Comparison of ENCODE assay signal across 16 mouse cellular contexts in genomic region chr15:8420909-8421308, GRCm38 (mm10). TPM values are rescaled to one million over a fixed set of nuclear protein-coding genes. Genes with fewer than 3 reads are reported as not detected.
DNase-seq lines count a peak whose midpoint lies in the region; ATAC-seq and TF ChIP-seq lines count a peak whose summit lies in the region.
"Had no signal": no experiment of that assay in that cellular context is flagged by ENCODE, and none has a peak within 500 bp of the region (broad histone marks: within the 10 kb centered on the region; RNA-seq: fewer than 3 reads in every experiment).

No protein-coding gene starts in this region.

- WGBS in intestine, postnatal 0 days = 32% methylated on average over 6 of the region's 6 CpGs

- no peak for TF ChIP-seq CTCF in intestine, postnatal 0 days (IDR thresholded peaks at IDR 0.05; ENCODE audit: low read depth)

- H3K9me3 ChIP-seq in ES-E14 (ENCODE audit: control insufficient read depth, insufficient read depth, low read depth, low read length) = no peaks in the 10 kb centered on the region
- H3K9me3 ChIP-seq in intestine, postnatal 0 days (ENCODE audit: control insufficient read depth) = no peaks in the 10 kb centered on the region
- H3K9me3 ChIP-seq: forebrain, embryonic 15.5 days; hindbrain, embryonic 10.5 days; limb, embryonic 12.5 days; midbrain, embryonic 10.5 days had no signal

- no peak overlapping the region for H3K27ac ChIP-seq in ES-E14 (ENCODE audit: insufficient read depth, low read depth, low read length, poor library complexity, severe bottlenecking)
- H3K27ac ChIP-seq in intestine, postnatal 0 days (ENCODE audit: low read depth, low read length) = no peak overlapping the region
- H3K27ac ChIP-seq: forebrain, embryonic 15.5 days; hindbrain, embryonic 10.5 days; limb, embryonic 12.5 days; midbrain, embryonic 10.5 days had no signal

- H3K9ac ChIP-seq in ES-E14 (ENCODE audit: insufficient read depth, low read depth, low read length, poor library complexity, severe bottlenecking) = no peak overlapping the region
- no peak overlapping the region for H3K9ac ChIP-seq in intestine, postnatal 0 days (ENCODE audit: low read depth, low read length)
- H3K9ac ChIP-seq: forebrain, embryonic 15.5 days; limb, embryonic 12.5 days had no signal

- no peak overlapping the region for H3K4me3 ChIP-seq in ES-E14 (ENCODE audit: insufficient read depth in 1 of 2, low read depth in 1 of 2, low read length in 2 of 2, poor library complexity in 1 of 2, severe bottlenecking in 1 of 2)
- no peak overlapping the region for H3K4me3 ChIP-seq in intestine, postnatal 0 days (ENCODE audit: low read depth, low read length)
- H3K4me3 ChIP-seq: forebrain, embryonic 15.5 days; hindbrain, embryonic 10.5 days; limb, embryonic 12.5 days; midbrain, embryonic 10.5 days had no signal

- in situ Hi-C loops in ES-E14 (cut with MboI; ENCODE audit: low sequenced_read_pairs in 2 of 2, unreplicated experiment in 2 of 2) = no loop called here

- DNase-seq in A20 (ENCODE audit: low read depth, low spot score) = peak; percentile 82
- DNase-seq in ES-E14 (ENCODE audit: low read depth, low spot score) = peak; percentile 53
- no peak for DNase-seq in adipocyte (ENCODE audit: low spot score)
- no peak for DNase-seq in kidney, postnatal 4 days
- DNase-seq in testis, postnatal 10 days (ENCODE audit: low spot score) = no peak
- DNase-seq in cerebellum, adult 11 months = no peak
- DNase-seq: adrenal gland, postnatal 25 days; gastrocnemius, postnatal 25 days; kidney, postnatal 10 days had no signal

- no peaks in the 10 kb centered on the region for H3K27me3 ChIP-seq in intestine, postnatal 0 days (replicated peaks; ENCODE audit: control insufficient read depth, insufficient read depth, low read length)
- H3K27me3 ChIP-seq: forebrain, embryonic 15.5 days; limb, embryonic 12.5 days had no signal

- H3K4me2 ChIP-seq in intestine, postnatal 0 days (replicated peaks; ENCODE audit: low read depth) = no peak overlapping the region
- H3K4me2 ChIP-seq: forebrain, embryonic 15.5 days; limb, embryonic 12.5 days had no signal

- H3K36me3 ChIP-seq in ES-E14 (ENCODE audit: control insufficient read depth, insufficient read depth, low read length, poor library complexity, severe bottlenecking) = no peaks in the 10 kb centered on the region
- H3K36me3 ChIP-seq in intestine, postnatal 0 days (ENCODE audit: control insufficient read depth, insufficient read depth) = no peaks in the 10 kb centered on the region
- H3K36me3 ChIP-seq: forebrain, embryonic 15.5 days; hindbrain, embryonic 10.5 days; limb, embryonic 12.5 days had no signal

- H3K4me1 ChIP-seq in ES-E14 (ENCODE audit: control insufficient read depth in 2 of 2, insufficient read depth in 2 of 2, low read length in 2 of 2, poor library complexity in 1 of 2) = peaks cover 6% of the 10 kb centered on the region in 2 experiments; a peak in 3 of 4 replicates
- H3K4me1 ChIP-seq in intestine, postnatal 0 days (replicated peaks; ENCODE audit: control insufficient read depth, insufficient read depth, low read length) = no peaks in the 10 kb centered on the region
- H3K4me1 ChIP-seq: forebrain, embryonic 15.5 days; limb, embryonic 12.5 days had no signal

- ATAC-seq in intestine, postnatal 0 days = 0 out of 2 replicates have a peak, but pooled peaks have one; percentile 36
- ATAC-seq in megakaryocyte, adult 5-6 weeks (ENCODE audit: poor library complexity, severe bottlenecking) = peak; percentile 56; the same call in 1 of the 2 replicates
- ATAC-seq: forebrain, embryonic 15.5 days; lung, postnatal 0 days had no signal

TF ChIP-seq in ES-E14, 5 proteins besides CTCF, POLR2A, EP300 and RAD21:
- TF ChIP-seq ZC3H11A (IDR thresholded peaks at IDR 0.05; ENCODE audit: borderline replicate concordance, low read depth, low read length) (no peak), HCFC1 (IDR thresholded peaks at IDR 0.05; ENCODE audit: borderline replicate concordance, insufficient read depth, low read length) (no peak), CHD2 (IDR thresholded peaks at IDR 0.05; ENCODE audit: low read depth, low read length) (no peak), ZNF384 (IDR thresholded peaks at IDR 0.05; ENCODE audit: low read depth, low read length) (no peak), MAFK (IDR thresholded peaks at IDR 0.05; ENCODE audit: insufficient read depth, low read depth, low read length) (no peak)

RNA-seq across cellular contexts. Expression of gene Nipbl, which starts 23.4 kb away (rescaled TPM):
- total RNA-seq in ES-E14 (2012; rRNA removed) = 33.6 and 35.1 TPM in 2 replicates
- 9.3 and 11.6 TPM in 2 replicates for polyA plus RNA-seq in intestine, postnatal 0 days (2015; fragmentation: Nextera tagmentation; extraction: Ambion mirVana)
- total RNA-seq in megakaryocyte, adult 5-6 weeks (2015) = 69.1 and 73.4 TPM in 2 replicates
- 45.2 and 66.3 TPM in 2 replicates for total RNA-seq in megakaryocyte, adult 5-6 weeks (2017)

Comparison
In these comparisons a context has a peak if more than half of its experiments do, and no peak if none do; other contexts are left out.
1. DNase-seq: peak in A20 (single experiment) and ES-E14 (single experiment); none in adipocyte (single experiment), kidney, postnatal 4 days (0 of 2), testis, postnatal 10 days (single experiment) and cerebellum, adult 11 months (single experiment).